ENCODE assay signal across 16 mouse cellular contexts in genomic region chr17:14468754-14469488, GRCm38 (mm10).
DNase-seq lines count a peak whose midpoint lies in the region; ATAC-seq lines count a peak whose summit lies in the region.
"Had no signal": no experiment of that assay in that cellular context is flagged by ENCODE, and none has a peak within 500 bp of the region (broad histone marks: within the 10 kb centered on the region; RNA-seq: fewer than 3 reads in every experiment).

No protein-coding gene starts in this region.

- H3K4me3 ChIP-seq in limb, embryonic 12.5 days (replicated peaks) = no peak overlapping the region
- H3K4me3 ChIP-seq in limb, embryonic 10.5 days = no peak overlapping the region
- no peak overlapping the region for H3K4me3 ChIP-seq in limb, embryonic 15.5 days
- H3K4me3 ChIP-seq in neural tube, embryonic 15.5 days (replicated peaks) = no peak overlapping the region
- H3K4me3 ChIP-seq: erythroblast, embryonic 14.5 days; left cerebral cortex, adult 2 months; liver, embryonic 12.5 days; stomach, embryonic 15.5 days had no signal

- WGBS in limb, embryonic 12.5 days = 58% methylated on average over 6 of the region's 6 CpGs
- WGBS in limb, embryonic 10.5 days = 80% methylated on average over 6 of the region's 6 CpGs
- WGBS in limb, embryonic 15.5 days = 42% methylated on average over 6 of the region's 6 CpGs
- 33% methylated on average over 6 of the region's 6 CpGs for WGBS in neural tube, embryonic 15.5 days

- H3K4me1 ChIP-seq in limb, embryonic 12.5 days (replicated peaks) = peaks cover 28% of the 10 kb centered on the region
- peaks cover 20% of the 10 kb centered on the region for H3K4me1 ChIP-seq in limb, embryonic 10.5 days
- 0 out of 2 replicates have a peak, but pooled peaks cover 2% of the 10 kb centered on the region for H3K4me1 ChIP-seq in limb, embryonic 15.5 days
- peaks cover 20% of the 10 kb centered on the region for H3K4me1 ChIP-seq in neural tube, embryonic 15.5 days
- H3K4me1 ChIP-seq: liver, embryonic 12.5 days; stomach, embryonic 15.5 days had no signal

- H3K27ac ChIP-seq in limb, embryonic 12.5 days = 0 out of 2 replicates have a peak overlapping the region, but pooled peaks have one; percentile 13
- H3K27ac ChIP-seq in limb, embryonic 10.5 days = no peak overlapping the region
- H3K27ac ChIP-seq in limb, embryonic 15.5 days = no peak overlapping the region
- 0 out of 2 replicates have a peak overlapping the region, but pooled peaks have one; percentile 46 for H3K27ac ChIP-seq in neural tube, embryonic 15.5 days (replicated peaks)
- H3K27ac ChIP-seq: left cerebral cortex, adult 2 months; liver, embryonic 12.5 days; stomach, embryonic 15.5 days had no signal

- peaks cover 3% of the 10 kb centered on the region; the same call in 1 of the 2 replicates for H3K27me3 ChIP-seq in limb, embryonic 12.5 days
- H3K27me3 ChIP-seq in limb, embryonic 10.5 days (ENCODE audit: low read depth, poor library complexity, severe bottlenecking) = peaks cover under 1% of the 10 kb centered on the region; the same call in 1 of the 2 replicates
- H3K27me3 ChIP-seq in limb, embryonic 15.5 days = peaks cover 10% of the 10 kb centered on the region
- H3K27me3 ChIP-seq in neural tube, embryonic 15.5 days (replicated peaks) = no peaks in the 10 kb centered on the region
- H3K27me3 ChIP-seq: CH12.LX; liver, embryonic 12.5 days; stomach, embryonic 15.5 days had no signal

- ATAC-seq in limb, embryonic 12.5 days (ENCODE audit: insufficient number of reproducible peaks, insufficient read depth, low FRiP score, low TSS enrichment, low read depth) = no peak
- 0 out of 2 replicates have a peak, but pooled peaks have one; percentile 19 for ATAC-seq in limb, embryonic 15.5 days (ENCODE audit: insufficient number of reproducible peaks, low FRiP score, low TSS enrichment, low read depth)
- ATAC-seq in neural tube, embryonic 15.5 days (ENCODE audit: low FRiP score) = peak; percentile 67; the same call in 1 of the 2 replicates
- ATAC-seq: liver, embryonic 12.5 days had no signal

- no peaks in the 10 kb centered on the region for H3K9me3 ChIP-seq in limb, embryonic 12.5 days
- H3K9me3 ChIP-seq in limb, embryonic 10.5 days (replicated peaks) = no peaks in the 10 kb centered on the region
- H3K9me3 ChIP-seq in limb, embryonic 15.5 days = no peaks in the 10 kb centered on the region
- no peaks in the 10 kb centered on the region for H3K9me3 ChIP-seq in neural tube, embryonic 15.5 days (replicated peaks)
- H3K9me3 ChIP-seq: liver, embryonic 12.5 days; stomach, embryonic 15.5 days had no signal

- H3K9ac ChIP-seq in limb, embryonic 12.5 days (replicated peaks) = no peak overlapping the region
- no peak overlapping the region for H3K9ac ChIP-seq in limb, embryonic 15.5 days
- H3K9ac ChIP-seq in neural tube, embryonic 15.5 days (replicated peaks) = no peak overlapping the region
- H3K9ac ChIP-seq: liver, embryonic 12.5 days; stomach, embryonic 15.5 days had no signal

- no peak overlapping the region for H3K4me2 ChIP-seq in limb, embryonic 12.5 days
- H3K4me2 ChIP-seq in limb, embryonic 15.5 days = no peak overlapping the region
- H3K4me2 ChIP-seq in neural tube, embryonic 15.5 days = no peak overlapping the region
- H3K4me2 ChIP-seq: liver, embryonic 12.5 days; stomach, embryonic 15.5 days had no signal

- no peaks in the 10 kb centered on the region for H3K36me3 ChIP-seq in limb, embryonic 12.5 days
- no peaks in the 10 kb centered on the region for H3K36me3 ChIP-seq in limb, embryonic 10.5 days
- H3K36me3 ChIP-seq in limb, embryonic 15.5 days = no peaks in the 10 kb centered on the region
- H3K36me3 ChIP-seq in neural tube, embryonic 15.5 days = no peaks in the 10 kb centered on the region
- H3K36me3 ChIP-seq: liver, embryonic 12.5 days; stomach, embryonic 15.5 days had no signal

- peak; percentile 41 to 49 for DNase-seq in cerebellum, postnatal 10 days
- no peak for DNase-seq in cerebellum, postnatal 4 days (ENCODE audit: low spot score in 2 of 2)
- no peak for DNase-seq in limb, embryonic 10.5 days (ENCODE audit: low spot score)
- no peak for DNase-seq in kidney, adult 8-10 months
- no peak for DNase-seq in layer of hippocampus, adult 8-10 months (ENCODE audit: low spot score in 2 of 2)
- DNase-seq: cerebellum, adult 11-12 months; heart, adult 18-20 months; kidney, adult 11 months had no signal

Comparison
In these comparisons a context has a peak if more than half of its experiments do, and no peak if none do; other contexts are left out.
1. DNase-seq: peak in cerebellum, postnatal 10 days (2 of 2); none in cerebellum, postnatal 4 days (0 of 2), limb, embryonic 10.5 days (single experiment), kidney, adult 8-10 months (0 of 2) and layer of hippocampus, adult 8-10 months (0 of 2).
2. H3K27ac ChIP-seq: peak in limb, embryonic 12.5 days (single experiment) and neural tube, embryonic 15.5 days (single experiment); none in limb, embryonic 10.5 days (single experiment) and limb, embryonic 15.5 days (single experiment).